Mouse (Mus musculus) C2C12 (cell line): ENCODE measurements around the gene Rwdd3.

Experiments
- CTCF ChIP-seq: IDR thresholded peaks from one replicate; pipeline ENCODE4 v1.5.1; 2011; ENCODE audit not compliant: control insufficient read depth, insufficient read depth, insufficient read length
- FOSL1 ChIP-seq: IDR thresholded peaks from one replicate; pipeline ENCODE4 v1.8.0; 2011; ENCODE audit warnings: mild to moderate bottlenecking, low read length; ENCODE audit not compliant: poor library complexity, insufficient read depth, severe bottlenecking
- MAX ChIP-seq: IDR thresholded peaks from one replicate; pipeline ENCODE4 v1.6.1; 2011; ENCODE audit warnings: mild to moderate bottlenecking, control low read depth
- USF1 ChIP-seq: IDR thresholded peaks from one replicate; pipeline ENCODE4 v1.6.1; 2011; ENCODE audit warnings: low read depth, mild to moderate bottlenecking, control low read depth, moderate library complexity

- TF ChIP-seq CTCF = no peak
- no peak for TF ChIP-seq USF1
- TF ChIP-seq FOSL1 = no peak
- TF ChIP-seq MAX = no peak
Observed at GRCm38 (mm10) chr3:121156451-121157186, 14.9 kb downstream of the Rwdd3 start.
